Mouse (Mus musculus): ENCODE data around the gene Tmem86a. TPM values are rescaled to one million over a fixed set of nuclear protein-coding genes. Genes with fewer than 3 reads are reported as not detected.
"Not testable (repeated sequence)": the region's sequence is repeated elsewhere in the genome, so short reads cannot be mapped to it uniquely, and the experiment has no call there.

Gene Tmem86a
- total RNA-seq (2021) = 21.8 and 29.2 TPM in 2 replicates
- long read RNA-seq, experiment 1, transcript Tmem86a-201 (3 exons, 1,831 nt) = major isoform, 76 of 84 reads
- long read RNA-seq, experiment 1, partial matches to known transcripts = 1 of 84 reads
- long read RNA-seq, experiment 1, other reads (novel, unspliced or antisense) = 7 of 84 reads
- long read RNA-seq, experiment 2, transcript Tmem86a-201 (3 exons, 1,831 nt) = major isoform, 21 of 28 reads
- long read RNA-seq, experiment 2, partial matches to known transcripts = 5 of 28 reads
- long read RNA-seq, experiment 2, other reads (novel, unspliced or antisense) = 2 of 28 reads

GRCm38 (mm10) chr7:47050366-47050765, at the start of gene Tmem86a:
TSS of gene Tmem86a (plus strand) at chr7:47050601.
- DNase-seq = peak; percentile 97

- peak; percentile 15 for DNase-seq
Observed at GRCm38 (mm10) chr7:47000644-47000983, 49.8 kb upstream of the Tmem86a start.

- DNase-seq = no peak
Observed at GRCm38 (mm10) chr7:47001125-47001899, 49.1 kb upstream of the Tmem86a start.

- DNase-seq = no peak
Observed at GRCm38 (mm10) chr7:47001900-47002275, 48.5 kb upstream of the Tmem86a start.

- no peak for DNase-seq
Observed at GRCm38 (mm10) chr7:47003411-47004115, 46.8 kb upstream of the Tmem86a start.

GRCm38 (mm10) chr7:47007109-47007780, 43.2 kb upstream of the Tmem86a start:
- no peak for DNase-seq

GRCm38 (mm10) chr7:47007818-47008167, 42.6 kb upstream of the Tmem86a start:
- DNase-seq = no peak

GRCm38 (mm10) chr7:47008168-47008993, 42.0 kb upstream of the Tmem86a start, which contains the start of gene Spty2d1:
TSS of gene Spty2d1 (minus strand) at chr7:47008411.
- DNase-seq = peak; percentile 99

GRCm38 (mm10) chr7:47013131-47013767, 37.2 kb upstream of the Tmem86a start:
- DNase-seq = no peak

- peak; percentile 61 for DNase-seq
Observed at GRCm38 (mm10) chr7:47014564-47015389, 35.6 kb upstream of the Tmem86a start.

- DNase-seq = peak; percentile 93
Observed at GRCm38 (mm10) chr7:47015390-47016065, 34.9 kb upstream of the Tmem86a start.

- no peak for DNase-seq
Observed at GRCm38 (mm10) chr7:47016602-47017001, 33.8 kb upstream of the Tmem86a start.

GRCm38 (mm10) chr7:47017146-47017545, 33.3 kb upstream of the Tmem86a start:
- no peak for DNase-seq

- no peak for DNase-seq
Observed at GRCm38 (mm10) chr7:47019641-47020040, 30.8 kb upstream of the Tmem86a start.

GRCm38 (mm10) chr7:47020956-47021355, 29.4 kb upstream of the Tmem86a start:
- no peak for DNase-seq

GRCm38 (mm10) chr7:47022482-47022881, 27.9 kb upstream of the Tmem86a start:
- no peak for DNase-seq

- peak; percentile 91 for DNase-seq
Observed at GRCm38 (mm10) chr7:47023530-47023929, 26.9 kb upstream of the Tmem86a start.

GRCm38 (mm10) chr7:47024454-47024853, 25.9 kb upstream of the Tmem86a start:
- no peak for DNase-seq

GRCm38 (mm10) chr7:47025429-47025828, 25.0 kb upstream of the Tmem86a start:
- no peak for DNase-seq

GRCm38 (mm10) chr7:47026899-47027298, 23.5 kb upstream of the Tmem86a start:
- DNase-seq = not testable (repeated sequence)
